Mouse (Mus musculus) common myeloid progenitor, adult 5-6 weeks (primary cell): ENCODE measurements around the gene Icam4. TPM values are rescaled to one million over a fixed set of nuclear protein-coding genes. Genes with fewer than 3 reads are reported as not detected.
"Not testable (repeated sequence)": the region's sequence is repeated elsewhere in the genome, so short reads cannot be mapped to it uniquely, and the experiment has no call there.

Source experiments
- ATAC-seq: replicated peaks from 2 replicates; pipeline ENCODE4 v1.8.0; 2016; ENCODE audit warnings: low read depth, mild to moderate bottlenecking, moderate TSS enrichment, inconsistent platforms; ENCODE audit not compliant: poor library complexity, severe bottlenecking
- total RNA-seq: library from RNA; stranded (forward); fragments of 200-1000, 187-1606 nt; gene quantifications from 2 replicates; pipeline ENCODE4 v1.2.3, GENCODE M21; 2017

Icam4 gene
- total RNA-seq: 11.5 and 28.9 TPM in 2 replicates

- peak; percentile 46 for ATAC-seq
These were observed at the start of gene Icam4 for GRCm38 (mm10) chr9:21029291-21030054. TSS of gene Icam4 (plus strand) at chr9:21029373.

DNA sequence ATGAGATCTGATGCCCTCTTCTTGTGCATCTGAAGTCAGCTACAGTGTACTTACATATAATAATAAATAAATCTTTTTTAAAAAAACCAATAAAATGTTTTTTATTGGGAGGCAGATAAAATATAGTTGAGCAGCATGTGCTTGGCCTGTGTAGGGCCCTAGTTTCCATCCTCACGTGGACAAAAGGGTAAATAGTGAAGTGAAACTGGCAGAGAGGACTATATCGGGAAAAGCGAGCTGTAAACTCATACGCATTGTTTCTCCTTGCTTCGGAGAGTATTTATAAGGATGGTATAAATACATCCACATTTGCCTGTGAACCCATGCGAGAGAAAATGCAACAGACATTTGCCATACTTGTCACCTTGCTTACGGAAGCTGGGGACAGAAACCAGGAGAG lies 49.4 kb upstream of the Icam4 start:
- no peak for ATAC-seq

DNA sequence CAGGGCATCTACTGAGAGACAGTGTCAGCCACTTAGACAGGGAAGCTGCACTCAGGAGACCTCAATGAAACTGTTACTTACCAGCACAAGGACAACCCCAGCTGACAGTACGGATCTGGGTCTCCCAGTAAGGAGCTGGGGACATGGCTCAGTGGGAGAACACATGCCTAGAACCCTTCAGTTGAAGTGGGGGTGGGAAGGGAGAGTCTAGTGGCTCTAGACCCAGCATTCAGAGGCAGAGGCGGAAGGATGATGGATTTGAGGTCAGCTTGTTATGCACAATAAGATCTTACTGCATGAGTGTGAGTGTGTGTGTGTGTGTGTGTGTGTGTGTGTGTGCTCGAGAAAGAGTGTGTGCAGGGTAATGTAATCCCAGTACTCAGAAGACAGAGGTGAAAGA lies 47.0 kb upstream of the Icam4 start:
- no peak for ATAC-seq

- ATAC-seq: peak; percentile 42; the same call in 1 of the 2 replicates
These were observed 46.0 kb upstream of the Icam4 start for GRCm38 (mm10) chr9:20983169-20983568.

DNA sequence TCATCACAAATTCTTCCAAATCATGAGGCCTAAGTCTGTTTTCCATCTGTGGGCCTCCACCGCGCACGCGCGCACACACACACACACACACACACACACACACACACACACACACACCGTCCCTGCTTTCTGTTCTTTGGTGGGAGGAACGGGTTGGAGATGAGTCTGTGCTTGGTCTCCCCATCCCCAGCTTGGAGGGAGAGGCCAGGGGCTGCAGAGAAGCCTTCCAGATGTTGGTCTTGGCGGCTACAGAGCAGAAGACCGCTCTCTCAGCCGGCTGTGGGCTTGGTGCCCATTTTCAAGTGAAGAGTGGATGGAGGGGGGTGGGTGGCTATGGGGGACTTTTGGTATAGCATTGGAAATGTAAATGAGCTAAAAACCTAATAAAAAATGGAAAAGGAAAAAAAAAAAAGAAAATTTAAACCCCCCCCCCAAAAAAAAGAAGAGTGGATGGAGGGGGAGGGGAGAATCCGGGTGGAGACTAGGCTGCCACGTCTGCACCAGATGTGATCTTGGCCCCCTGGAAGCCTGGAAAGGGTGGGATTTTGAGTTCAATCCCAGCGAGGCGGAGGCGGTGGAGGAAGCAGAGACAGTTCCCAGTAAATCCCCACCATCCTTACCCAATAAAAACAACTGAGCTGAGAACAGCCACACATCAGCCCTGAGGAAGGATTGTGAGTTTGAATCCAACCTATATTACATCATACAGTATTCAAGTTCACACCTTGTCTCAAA lies 42.1 kb upstream of the Icam4 start:
- ATAC-seq: no peak

- no peak for ATAC-seq
These were observed 41.2 kb upstream of the Icam4 start for GRCm38 (mm10) chr9:20987953-20988352.

DNA sequence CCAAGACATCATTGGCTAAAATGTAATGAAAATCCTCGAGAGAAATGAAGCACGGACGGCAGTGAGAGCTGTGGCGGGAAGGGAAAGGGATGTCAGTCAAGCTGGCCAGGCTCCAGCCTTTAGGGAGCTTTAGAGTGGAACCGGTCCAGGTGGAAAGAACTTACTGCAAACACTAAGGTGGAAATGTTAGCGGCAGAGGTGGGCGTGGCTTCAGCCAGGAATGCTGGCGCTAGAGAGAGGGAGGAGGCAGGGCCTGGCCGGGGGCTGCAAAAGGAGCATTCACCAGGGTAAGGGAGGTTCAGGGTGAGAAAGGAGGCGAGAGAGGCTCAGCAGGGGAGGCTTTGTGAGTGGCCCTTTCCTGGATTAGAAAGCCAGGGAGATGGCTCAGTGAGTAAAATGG lies 38.3 kb upstream of the Icam4 start:
- no peak for ATAC-seq

DNA sequence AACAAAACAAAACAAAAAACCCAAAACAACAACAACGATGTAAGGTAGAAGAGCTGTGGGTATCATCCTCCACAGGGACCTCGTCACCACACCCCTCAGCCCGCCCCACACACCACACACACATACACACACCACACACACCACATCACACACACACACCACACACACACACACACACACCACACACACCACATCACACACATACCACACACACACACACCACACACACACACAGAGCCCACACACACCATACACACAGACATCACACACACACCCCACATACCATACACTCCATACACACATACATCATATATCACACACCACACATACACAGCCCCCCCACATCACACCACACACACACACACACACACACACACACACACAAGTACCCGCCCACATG lies 37.6 kb upstream of the Icam4 start:
- ATAC-seq: no peak

DNA sequence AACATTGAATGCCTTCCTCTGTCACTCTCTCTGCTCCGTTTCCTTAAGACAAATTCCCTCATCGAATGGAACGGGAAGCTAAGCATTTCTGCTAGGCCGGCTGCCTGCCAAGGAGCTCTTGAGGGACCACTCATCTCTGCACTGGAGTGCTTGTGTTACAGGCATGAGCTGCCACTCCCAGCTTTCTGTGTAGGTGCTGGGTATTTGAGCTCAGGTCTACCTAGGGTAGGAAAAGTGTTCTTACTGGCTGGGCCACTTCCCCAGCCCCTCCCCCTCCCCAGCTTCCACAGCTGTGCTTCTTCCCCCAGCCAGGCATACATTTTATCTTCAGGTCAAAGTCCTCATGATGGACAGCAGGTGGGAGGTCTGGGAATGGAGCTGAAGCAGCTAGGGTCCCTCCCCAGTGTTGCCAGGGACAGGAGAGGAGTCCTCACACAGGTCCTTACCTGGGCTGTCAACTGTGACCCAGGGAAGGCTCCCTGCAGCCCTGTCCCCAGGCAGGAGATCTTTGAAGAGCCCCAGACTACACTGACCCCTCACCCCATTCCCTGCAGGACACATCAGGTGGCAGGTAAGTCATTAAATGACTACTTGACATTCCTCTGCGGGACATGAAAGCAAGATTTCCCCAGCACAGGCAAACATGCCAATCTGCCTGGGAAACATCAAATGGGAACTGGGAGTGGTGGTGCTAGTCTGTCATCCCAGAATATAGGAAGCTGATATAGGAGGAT lies 35.8 kb upstream of the Icam4 start:
- ATAC-seq: no peak

- no peak for ATAC-seq
These were observed 34.1 kb upstream of the Icam4 start for GRCm38 (mm10) chr9:20995069-20995468.

DNA sequence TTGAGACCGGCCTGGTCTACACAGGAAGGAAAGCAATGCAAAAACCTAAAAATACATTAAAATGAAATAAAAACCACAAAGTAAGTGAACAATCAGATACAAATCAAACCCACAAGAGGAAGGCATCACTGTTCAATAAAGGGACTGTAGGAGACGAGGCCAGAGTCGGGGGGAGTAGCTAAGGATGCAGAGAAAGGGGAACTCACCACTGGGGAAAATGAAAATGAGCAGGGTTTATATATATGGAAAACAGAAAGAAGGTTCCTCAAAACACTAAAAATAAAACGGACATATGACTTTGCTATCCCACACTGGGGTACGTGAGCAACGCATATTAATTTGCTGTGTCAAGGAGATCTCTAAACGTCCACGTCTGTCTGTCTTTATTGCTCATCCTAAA lies 32.1 kb upstream of the Icam4 start:
- ATAC-seq: peak; percentile 87

DNA sequence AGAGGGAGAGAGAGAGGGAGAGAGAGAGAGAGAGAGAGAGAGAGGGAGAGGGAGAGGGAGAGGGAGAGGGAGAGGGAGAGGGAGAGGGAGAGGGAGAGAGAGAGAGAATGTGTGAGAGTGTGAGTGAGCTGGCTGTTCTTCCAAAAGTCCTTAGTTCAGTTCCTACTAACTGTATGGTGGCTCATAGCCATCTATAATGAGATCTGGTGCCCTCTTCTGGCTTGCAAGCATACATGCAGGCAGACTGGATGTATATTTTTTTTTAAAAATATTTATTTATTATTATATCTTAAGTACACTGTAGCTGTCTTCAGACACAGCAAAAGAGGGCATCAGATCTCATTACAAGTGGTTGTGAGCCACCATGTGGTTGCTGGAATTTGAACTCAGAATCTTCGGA lies 30.8 kb upstream of the Icam4 start:
- ATAC-seq: not testable (repeated sequence)

- ATAC-seq: no peak
These were observed 28.4 kb upstream of the Icam4 start for GRCm38 (mm10) chr9:21000811-21001210.

GRCm38 (mm10) chr9:21001651-21002200 lies 27.4 kb upstream of the Icam4 start:
- ATAC-seq: no peak

DNA sequence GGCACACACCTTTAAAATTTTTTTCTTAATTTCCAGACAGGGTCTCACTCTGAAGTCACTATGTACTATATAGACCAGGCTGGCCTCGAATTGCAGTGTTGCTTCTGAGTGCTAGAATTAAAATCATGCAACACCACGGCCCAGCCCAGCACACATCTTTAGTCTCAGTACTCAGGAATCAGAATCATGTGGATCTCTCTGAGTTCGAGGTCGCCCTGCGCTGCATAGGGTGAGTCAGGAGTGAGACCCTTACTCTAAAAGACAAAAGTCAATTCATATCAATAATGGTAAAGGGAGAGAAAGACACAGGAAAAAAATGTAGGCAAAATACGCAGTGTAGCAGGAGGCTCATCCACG lies 26.9 kb upstream of the Icam4 start:
- ATAC-seq: 0 out of 2 replicates have a peak, but pooled peaks have one; percentile 9

- peak; percentile 92 for ATAC-seq
These were observed 26.3 kb upstream of the Icam4 start, which contains the start of gene Mrpl4 for GRCm38 (mm10) chr9:21002627-21003551. TSS of gene Mrpl4 (plus strand) at chr9:21002738.

GRCm38 (mm10) chr9:21007313-21007952 lies 21.7 kb upstream of the Icam4 start:
- ATAC-seq: no peak

DNA sequence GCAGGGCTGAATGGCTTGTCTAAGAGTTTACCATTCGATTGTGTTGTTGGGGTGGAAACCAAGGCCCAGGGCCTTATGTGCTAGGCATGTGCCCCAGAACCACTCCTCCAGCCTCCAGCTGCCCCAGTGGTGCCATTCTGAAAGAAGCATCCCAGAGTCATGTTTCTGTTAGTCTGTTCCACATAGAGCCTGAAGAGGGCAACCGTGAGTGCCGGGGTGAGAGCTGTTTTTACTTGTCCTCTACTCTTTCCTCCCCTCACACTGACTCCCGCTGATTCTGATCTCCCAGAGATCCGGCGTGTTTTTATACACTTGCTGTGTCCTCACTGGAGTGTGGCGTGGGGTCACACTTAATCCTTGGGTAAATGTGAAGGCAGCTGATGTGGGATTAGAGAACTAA lies 21.2 kb upstream of the Icam4 start:
- ATAC-seq: 0 out of 2 replicates have a peak, but pooled peaks have one; percentile 31

DNA sequence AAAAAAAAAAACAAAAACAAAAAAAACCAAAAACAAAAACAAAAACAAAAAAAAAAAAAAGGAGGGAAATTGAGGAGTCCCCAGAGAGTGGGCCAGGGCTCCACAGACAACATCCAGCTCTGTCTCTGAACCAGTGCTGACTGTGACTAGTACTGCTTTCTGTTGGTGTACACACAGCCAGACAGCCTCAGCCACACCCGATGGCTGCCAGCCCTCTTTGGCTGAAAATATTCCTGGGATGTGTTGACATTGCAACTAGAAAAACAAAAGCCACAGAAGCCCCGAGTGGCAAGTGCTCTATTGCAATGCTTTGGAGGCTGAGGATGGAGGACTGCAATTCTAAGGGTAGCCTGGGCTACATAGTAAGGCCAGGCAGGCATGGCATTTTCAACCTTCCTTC lies 18.8 kb upstream of the Icam4 start:
- no peak for ATAC-seq
